Mouse (Mus musculus): Measurements from ENCODE around the gene Gdpd3. TPM values are rescaled to one million over a fixed set of nuclear protein-coding genes. Genes with fewer than 3 reads are reported as not detected.

The Gdpd3 gene
- polyA plus RNA-seq, 1 experiment from 2014 or later: 1.2 TPM

DNA sequence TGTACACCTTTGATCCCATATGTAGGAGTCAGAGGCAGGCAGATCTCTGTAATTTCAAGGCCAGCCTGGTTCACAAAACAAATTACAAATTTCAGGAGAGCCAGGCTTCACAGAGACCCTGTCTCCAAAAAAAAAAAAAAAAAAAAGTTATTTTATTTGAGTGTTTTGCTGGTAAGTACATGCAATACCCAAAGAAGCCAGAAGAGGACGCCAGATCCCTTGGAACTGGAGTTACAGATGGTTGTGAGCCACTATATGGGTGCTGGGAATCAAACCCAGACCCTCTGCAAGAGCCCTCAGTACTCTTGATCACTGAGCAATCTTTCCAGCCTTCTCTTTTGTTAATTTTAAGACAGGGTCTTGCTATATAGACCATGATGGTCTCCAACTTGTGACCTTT is 52.7 kb downstream of the Gdpd3 start:
- Histone ChIP-seq H3K9ac (ENCODE audit: low read length) (no peak overlapping the region), H3K27ac (ENCODE audit: low read depth, low read length) (no peak overlapping the region), H3K27me3 (replicated peaks; ENCODE audit: control insufficient read depth, insufficient read depth, low read length) (no peaks in the 10 kb centered on the region), H3K4me1 (ENCODE audit: control insufficient read depth, insufficient read depth, low read length) (peaks cover 5% of the 10 kb centered on the region), H3K36me3 (ENCODE audit: control insufficient read depth, insufficient read depth, low read length) (no peaks in the 10 kb centered on the region), H3K4me3 (ENCODE audit: low read depth, low read length) (no peak overlapping the region), H3K4me2 (ENCODE audit: low read length) (no peak overlapping the region), H3K9me3 (replicated peaks; ENCODE audit: control insufficient read depth, low read length) (no peaks in the 10 kb centered on the region)
- ATAC-seq: no peak
- WGBS: 38% methylated on average over 1 of the region's 1 CpGs
- DNase-seq (ENCODE audit: low spot score): no peak

DNA sequence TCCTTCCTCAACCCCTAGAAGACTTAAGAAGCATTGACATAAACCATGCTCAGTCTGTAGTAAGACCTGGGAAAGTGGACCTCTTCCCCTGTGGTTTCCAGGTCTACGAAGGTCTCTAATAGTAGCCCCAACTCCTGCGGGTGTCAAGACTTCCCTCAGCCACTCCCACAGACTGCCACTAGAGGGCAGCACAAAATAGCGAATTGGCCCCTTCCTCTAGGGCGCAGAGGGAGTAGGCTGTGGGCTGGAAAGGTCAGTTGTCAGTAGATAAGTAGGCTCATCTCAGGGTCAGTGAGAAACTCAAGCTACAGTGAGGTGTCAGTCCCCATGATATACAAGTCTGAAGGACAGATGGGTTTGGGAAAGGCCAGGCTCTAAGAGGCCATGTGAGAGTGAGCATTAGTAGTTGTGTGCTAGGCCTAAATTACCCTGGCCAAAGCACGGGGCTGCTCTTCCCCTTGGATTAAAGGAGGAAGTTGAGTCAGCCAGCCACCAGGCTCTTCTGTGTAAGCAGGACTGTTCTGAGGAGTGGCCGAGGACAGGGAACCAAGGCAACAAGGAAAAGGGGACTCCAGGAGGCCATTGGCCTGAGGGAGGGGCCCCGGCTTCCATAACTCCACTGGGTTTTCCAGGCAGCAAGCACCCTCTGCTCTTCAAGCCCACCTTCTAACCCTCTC is 55.8 kb downstream of the Gdpd3 start:
- H3K4me3 ChIP-seq (ENCODE audit: low read depth, low read length): no peak overlapping the region
- H3K36me3 ChIP-seq (ENCODE audit: control insufficient read depth, insufficient read depth, low read length): peaks cover 4% of the 10 kb centered on the region; the same call in 1 of the 2 replicates
- H3K9me3 ChIP-seq (replicated peaks; ENCODE audit: control insufficient read depth, low read length): no peaks in the 10 kb centered on the region
- WGBS: 21% methylated on average over 7 of the region's 7 CpGs
- peak overlapping the region; percentile 82 for H3K9ac ChIP-seq (ENCODE audit: low read length)
- peak; percentile 82 for DNase-seq (ENCODE audit: low spot score)
- H3K27me3 ChIP-seq (replicated peaks; ENCODE audit: control insufficient read depth, insufficient read depth, low read length): no peaks in the 10 kb centered on the region
- peak overlapping the region; percentile 68 for H3K4me2 ChIP-seq (ENCODE audit: low read length)
- H3K4me1 ChIP-seq (ENCODE audit: control insufficient read depth, insufficient read depth, low read length): peaks cover 7% of the 10 kb centered on the region
- ATAC-seq: no peak
- H3K27ac ChIP-seq (ENCODE audit: low read depth, low read length): peak overlapping the region; percentile 78; the same call in 1 of the 2 replicates

DNA sequence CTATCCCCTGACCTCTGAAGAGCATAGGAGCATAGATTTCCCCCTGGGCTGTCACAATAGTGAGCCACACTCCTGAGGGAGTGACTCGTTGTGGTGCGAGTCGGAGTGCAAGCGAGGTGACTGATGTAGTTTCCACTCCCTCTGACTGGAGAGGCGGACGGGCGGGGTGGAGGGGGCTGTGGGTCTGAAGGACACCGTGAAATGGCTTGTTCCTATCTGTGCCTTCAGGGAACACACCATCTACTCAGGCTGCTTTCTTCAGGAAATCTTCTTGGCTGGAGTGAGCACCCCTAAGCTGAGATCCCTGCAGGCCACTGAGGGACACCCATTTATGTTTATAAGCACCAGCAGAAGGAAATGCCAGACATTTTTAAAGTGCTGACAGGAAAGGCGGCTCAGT is 56.6 kb downstream of the Gdpd3 start:
- Histone ChIP-seq H3K4me2 (ENCODE audit: low read length) (peak overlapping the region; percentile 68), H3K36me3 (ENCODE audit: control insufficient read depth, insufficient read depth, low read length) (peaks cover 4% of the 10 kb centered on the region; the same call in 1 of the 2 replicates), H3K27ac (ENCODE audit: low read depth, low read length) (peak overlapping the region; percentile 78; the same call in 1 of the 2 replicates), H3K27me3 (replicated peaks; ENCODE audit: control insufficient read depth, insufficient read depth, low read length) (no peaks in the 10 kb centered on the region), H3K9ac (ENCODE audit: low read length) (peak overlapping the region; percentile 82), H3K9me3 (replicated peaks; ENCODE audit: control insufficient read depth, low read length) (no peaks in the 10 kb centered on the region), H3K4me1 (ENCODE audit: control insufficient read depth, insufficient read depth, low read length) (peaks cover 7% of the 10 kb centered on the region), H3K4me3 (ENCODE audit: low read depth, low read length) (peak overlapping the region; percentile 61)
- 19% methylated on average over 9 of the region's 9 CpGs for WGBS
- DNase-seq (ENCODE audit: low spot score) (no peak), ATAC-seq (peak; percentile 32; the same call in 1 of the 2 replicates)

DNA sequence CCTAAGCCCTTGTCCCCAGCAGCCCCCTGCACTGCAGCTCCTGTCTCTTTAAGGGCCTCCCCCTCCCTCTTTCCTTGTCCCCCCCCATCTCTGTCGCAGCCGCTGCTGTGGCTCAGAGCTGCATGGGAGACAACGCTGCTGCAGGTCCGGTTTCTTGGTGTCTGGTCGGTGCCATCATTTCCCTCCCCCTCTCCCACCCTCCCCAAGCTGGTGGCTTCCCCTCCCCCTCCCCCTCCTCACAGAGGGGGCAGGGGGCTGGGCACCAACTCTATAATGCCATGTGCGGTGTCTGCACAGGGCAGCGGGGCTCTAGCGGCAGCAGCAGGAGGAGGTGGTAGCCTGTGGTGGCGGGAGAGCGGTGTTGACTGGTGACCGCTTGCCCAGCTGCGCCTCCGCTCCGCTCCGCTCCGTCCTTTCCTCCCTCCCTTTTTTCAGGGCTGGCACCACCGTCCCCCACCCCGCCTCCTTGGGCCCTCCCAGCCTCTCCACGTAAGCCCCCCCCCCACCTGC is 57.1 kb downstream of the Gdpd3 start:
- peak; percentile 78 for ATAC-seq

DNA sequence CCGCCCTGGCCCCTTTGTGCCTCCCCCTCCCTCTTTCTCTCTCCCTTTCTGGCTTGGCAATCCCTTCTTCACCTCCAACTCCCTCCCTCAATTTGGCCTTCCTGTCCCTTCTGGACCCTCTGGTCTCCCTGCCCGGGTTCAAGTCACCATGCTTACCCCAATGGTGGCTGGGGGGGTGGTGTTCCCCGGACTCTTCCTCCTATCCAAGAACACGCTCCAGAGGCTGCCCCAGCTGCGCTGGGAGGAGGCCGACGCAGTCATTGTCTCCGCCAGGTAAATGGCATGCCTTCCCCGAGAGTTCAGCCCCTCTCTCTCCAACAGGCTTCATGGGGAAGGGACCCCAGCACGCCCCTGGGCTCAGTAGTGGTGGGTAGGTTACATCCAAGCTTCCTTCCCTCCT is 57.8 kb downstream of the Gdpd3 start:
- Histone ChIP-seq H3K4me2 (ENCODE audit: low read length) (peak overlapping the region; percentile 68), H3K4me3 (ENCODE audit: low read depth, low read length) (peak overlapping the region; percentile 61), H3K9ac (ENCODE audit: low read length) (peak overlapping the region; percentile 82), H3K9me3 (replicated peaks; ENCODE audit: control insufficient read depth, low read length) (no peaks in the 10 kb centered on the region), H3K4me1 (ENCODE audit: control insufficient read depth, insufficient read depth, low read length) (peaks cover 7% of the 10 kb centered on the region), H3K27ac (ENCODE audit: low read depth, low read length) (peak overlapping the region; percentile 78), H3K27me3 (replicated peaks; ENCODE audit: control insufficient read depth, insufficient read depth, low read length) (no peaks in the 10 kb centered on the region), H3K36me3 (ENCODE audit: control insufficient read depth, insufficient read depth, low read length) (peaks cover 8% of the 10 kb centered on the region; the same call in 1 of the 2 replicates)
- WGBS: 11% methylated on average over 10 of the region's 10 CpGs
- ATAC-seq (peak; percentile 16), DNase-seq (ENCODE audit: low spot score) (peak; percentile 11)

More for the DNA sequence above, 57.1 kb downstream of the Gdpd3 start:
- Histone ChIP-seq H3K27me3 (replicated peaks; ENCODE audit: control insufficient read depth, insufficient read depth, low read length) (no peaks in the 10 kb centered on the region), H3K4me2 (ENCODE audit: low read length) (peak overlapping the region; percentile 68), H3K4me1 (ENCODE audit: control insufficient read depth, insufficient read depth, low read length) (peaks cover 7% of the 10 kb centered on the region), H3K4me3 (ENCODE audit: low read depth, low read length) (peak overlapping the region; percentile 61), H3K9me3 (replicated peaks; ENCODE audit: control insufficient read depth, low read length) (no peaks in the 10 kb centered on the region), H3K36me3 (ENCODE audit: control insufficient read depth, insufficient read depth, low read length) (peaks cover 4% of the 10 kb centered on the region; the same call in 1 of the 2 replicates), H3K9ac (ENCODE audit: low read length) (peak overlapping the region; percentile 82), H3K27ac (ENCODE audit: low read depth, low read length) (peak overlapping the region; percentile 78)
- 0% methylated on average over 13 of the region's 19 CpGs for WGBS
- DNase-seq (ENCODE audit: low spot score): peak; percentile 72

Other genes with a start within 250 kb of the Gdpd3 start
- gene Eif3c, start 199.9 kb upstream of the Gdpd3 start, polyA plus RNA-seq (2014; fragmentation: Nextera tagmentation; extraction: Ambion mirVana): 163 and 182 TPM in 2 replicates
- gene Apobr, start 181.4 kb upstream of the Gdpd3 start, polyA plus RNA-seq (2014; fragmentation: Nextera tagmentation; extraction: Ambion mirVana): 0.21 and 0.44 TPM in 2 replicates
- 24.0 and 28.0 TPM in 2 replicates for gene Cln3, start 180.5 kb upstream of the Gdpd3 start, polyA plus RNA-seq (2014; fragmentation: Nextera tagmentation; extraction: Ambion mirVana)
- not detected in 2 replicates for gene Il27, start 171.4 kb upstream of the Gdpd3 start, polyA plus RNA-seq (2014; fragmentation: Nextera tagmentation; extraction: Ambion mirVana)
- gene Nupr1, start 135.5 kb upstream of the Gdpd3 start, polyA plus RNA-seq (2014; fragmentation: Nextera tagmentation; extraction: Ambion mirVana): 7.0 and 8.5 TPM in 2 replicates
- 61.3 and 66.1 TPM in 2 replicates for gene Sgf29, start 117.0 kb upstream of the Gdpd3 start, polyA plus RNA-seq (2014; fragmentation: Nextera tagmentation; extraction: Ambion mirVana)
- gene Sult1a1, start 89.9 kb upstream of the Gdpd3 start, polyA plus RNA-seq (2014; fragmentation: Nextera tagmentation; extraction: Ambion mirVana): 3.3 and 5.7 TPM in 2 replicates
- gene Bola2, start 70.9 kb upstream of the Gdpd3 start, polyA plus RNA-seq (2014; fragmentation: Nextera tagmentation; extraction: Ambion mirVana): 147 and 164 TPM in 2 replicates
- 8.8 and 10.1 TPM in 2 replicates for gene Slx1b, start 70.5 kb upstream of the Gdpd3 start, polyA plus RNA-seq (2014; fragmentation: Nextera tagmentation; extraction: Ambion mirVana)
- gene Coro1a, start 58.5 kb upstream of the Gdpd3 start, polyA plus RNA-seq (2014; fragmentation: Nextera tagmentation; extraction: Ambion mirVana): 97.2 and 111 TPM in 2 replicates
- gene Mapk3, start 6.7 kb upstream of the Gdpd3 start, polyA plus RNA-seq (2014; fragmentation: Nextera tagmentation; extraction: Ambion mirVana): 90.8 and 99.7 TPM in 2 replicates
- gene Ypel3, start 10.6 kb downstream of the Gdpd3 start, polyA plus RNA-seq (2014; fragmentation: Nextera tagmentation; extraction: Ambion mirVana): 206 and 230 TPM in 2 replicates
- gene Tbx6, start 15.1 kb downstream of the Gdpd3 start, polyA plus RNA-seq (2014; fragmentation: Nextera tagmentation; extraction: Ambion mirVana): 0.42 and 0.47 TPM in 2 replicates
- gene Ppp4c, start 26.2 kb downstream of the Gdpd3 start, polyA plus RNA-seq (2014; fragmentation: Nextera tagmentation; extraction: Ambion mirVana): 231 and 256 TPM in 2 replicates
- gene Fam57b, start 31.3 kb downstream of the Gdpd3 start, polyA plus RNA-seq (2014; fragmentation: Nextera tagmentation; extraction: Ambion mirVana): 31.3 and 37.4 TPM in 2 replicates
- gene 4930451I11Rik, start 65.3 kb downstream of the Gdpd3 start, polyA plus RNA-seq (2014; fragmentation: Nextera tagmentation; extraction: Ambion mirVana): not detected in 2 replicates
- 4.9 and 6.7 TPM in 2 replicates for gene Doc2a, start 81.1 kb downstream of the Gdpd3 start, polyA plus RNA-seq (2014; fragmentation: Nextera tagmentation; extraction: Ambion mirVana)
- 12.0 and 13.7 TPM in 2 replicates for gene Hirip3, start 95.6 kb downstream of the Gdpd3 start, polyA plus RNA-seq (2014; fragmentation: Nextera tagmentation; extraction: Ambion mirVana)
- 91.3 and 104 TPM in 2 replicates for gene Ino80e, start 96.0 kb downstream of the Gdpd3 start, polyA plus RNA-seq (2014; fragmentation: Nextera tagmentation; extraction: Ambion mirVana)
- 25.9 and 31.0 TPM in 2 replicates for gene Taok2, start 118.4 kb downstream of the Gdpd3 start, polyA plus RNA-seq (2014; fragmentation: Nextera tagmentation; extraction: Ambion mirVana)
- gene Tmem219, start 156.6 kb downstream of the Gdpd3 start, polyA plus RNA-seq (2014; fragmentation: Nextera tagmentation; extraction: Ambion mirVana): 34.3 and 44.9 TPM in 2 replicates
- 69.3 and 89.2 TPM in 2 replicates for gene Kctd13, start 162.5 kb downstream of the Gdpd3 start, polyA plus RNA-seq (2014; fragmentation: Nextera tagmentation; extraction: Ambion mirVana)
- 4.4 and 6.0 TPM in 2 replicates for gene Asphd1, start 183.2 kb downstream of the Gdpd3 start, polyA plus RNA-seq (2014; fragmentation: Nextera tagmentation; extraction: Ambion mirVana)
- 33.8 and 34.6 TPM in 2 replicates for gene Sez6l2, start 184.2 kb downstream of the Gdpd3 start, polyA plus RNA-seq (2014; fragmentation: Nextera tagmentation; extraction: Ambion mirVana)
- 92.4 and 96.0 TPM in 2 replicates for gene Cdipt, start 209.6 kb downstream of the Gdpd3 start, polyA plus RNA-seq (2014; fragmentation: Nextera tagmentation; extraction: Ambion mirVana)
- gene Cdiptos, start 209.8 kb downstream of the Gdpd3 start, polyA plus RNA-seq (2014; fragmentation: Nextera tagmentation; extraction: Ambion mirVana): 0.51 and 1.0 TPM in 2 replicates
- gene Mvp, start 248.3 kb downstream of the Gdpd3 start, polyA plus RNA-seq (2014; fragmentation: Nextera tagmentation; extraction: Ambion mirVana): 1.8 and 2.7 TPM in 2 replicates

Data from forebrain, embryonic 14.5 days (tissue).